ENCODE assay signal across 8 mouse cellular contexts in genomic region chr3:96593790-96594560, GRCm38 (mm10). TPM values are rescaled to one million over a fixed set of nuclear protein-coding genes. Genes with fewer than 3 reads are reported as not detected.
DNase-seq lines count a peak whose midpoint lies in the region; ATAC-seq lines count a peak whose summit lies in the region.

Gene Polr3gl, minus strand, starts transcription at chr3:96594181.

- peak within 1 kb of the TSS; percentile 72 for H3K4me3 ChIP-seq in hindbrain, embryonic 10.5 days

- no peaks in the 10 kb centered on the region for H3K9me3 ChIP-seq in hindbrain, embryonic 10.5 days

- H3K27ac ChIP-seq in hindbrain, embryonic 10.5 days = peak within 1 kb of the TSS; percentile 92

- no peaks in the 10 kb centered on the region for H3K36me3 ChIP-seq in hindbrain, embryonic 10.5 days

- peak; percentile 98 for DNase-seq in MEL-GATA-1-ER (ENCODE audit: extremely low read depth, low read depth)
- peak; percentile 97 for DNase-seq in cerebellum, adult 8-10 months
- DNase-seq in hindbrain, embryonic 10.5 days (ENCODE audit: low spot score) = peak; percentile 95
- DNase-seq in layer of hippocampus, postnatal 10 days (ENCODE audit: low spot score in 2 of 2) = peak; percentile 93 to 95
- peak; percentile 97 for DNase-seq in lung, postnatal 10 days
- peak; percentile 92 for DNase-seq in ovary, postnatal 36 days (ENCODE audit: low spot score)
- DNase-seq in thymus, postnatal 25 days = peak; percentile 95

- peak; percentile 64 for ATAC-seq in frontal cortex, adult (ENCODE audit: low TSS enrichment)

- H3K27me3 ChIP-seq in hindbrain, embryonic 10.5 days (ENCODE audit: insufficient read depth, poor library complexity, severe bottlenecking) = peaks cover 43% of the 10 kb centered on the region

- WGBS in hindbrain, embryonic 10.5 days = under 1% methylated on average over 38 of the region's 38 CpGs

- H3K4me1 ChIP-seq in hindbrain, embryonic 10.5 days (replicated peaks) = peaks cover 57% of the 10 kb centered on the region

RNA-seq across cellular contexts. Expression of gene Polr3gl, which starts in this region (rescaled TPM):
- 25.3 and 29.4 TPM in 2 replicates for polyA plus RNA-seq in hindbrain, embryonic 10.5 days (2016; fragmentation: Nextera tagmentation; extraction: Ambion mirVana)
- 10 to 100 TPM; 27.5 to 28.6 TPM for total RNA-seq in layer of hippocampus, postnatal 10 days (2021)

Comparison
In these comparisons a context has a peak if more than half of its experiments do, and no peak if none do; other contexts are left out.
1. Peak in every context shown above with its lines: DNase-seq, ATAC-seq, H3K4me3 ChIP-seq and H3K27ac ChIP-seq.